Mouse (Mus musculus): ENCODE measurements at regions not wholly inside any gene's neighbourhood (a gene's known extent, or its start where the extent isn't known, plus 50 kb on each side); places are given as distances from the start of the nearest gene placed in this dataset.

DNA sequence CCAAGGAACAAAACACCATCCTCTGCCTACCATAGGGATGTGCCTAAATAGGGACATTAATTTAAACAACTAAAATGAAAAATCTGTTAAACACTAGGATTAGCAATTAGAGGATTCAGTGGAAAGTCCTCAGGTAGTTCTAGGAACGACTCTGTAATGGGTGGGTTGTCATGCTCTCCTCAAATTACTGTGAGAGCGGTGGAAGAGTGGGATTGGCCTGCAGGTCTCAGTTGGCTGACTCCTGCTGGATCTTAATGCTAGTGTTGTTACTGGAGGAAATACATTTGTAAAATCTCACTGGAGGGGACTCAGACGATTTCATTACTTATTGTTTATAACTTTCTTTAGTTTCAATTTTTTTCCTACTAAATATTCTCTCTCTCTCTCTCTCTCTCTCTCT is 525.6 kb upstream of the 4930452B06Rik start:
- DNase-seq (ENCODE audit: low spot score) = no peak

DNA sequence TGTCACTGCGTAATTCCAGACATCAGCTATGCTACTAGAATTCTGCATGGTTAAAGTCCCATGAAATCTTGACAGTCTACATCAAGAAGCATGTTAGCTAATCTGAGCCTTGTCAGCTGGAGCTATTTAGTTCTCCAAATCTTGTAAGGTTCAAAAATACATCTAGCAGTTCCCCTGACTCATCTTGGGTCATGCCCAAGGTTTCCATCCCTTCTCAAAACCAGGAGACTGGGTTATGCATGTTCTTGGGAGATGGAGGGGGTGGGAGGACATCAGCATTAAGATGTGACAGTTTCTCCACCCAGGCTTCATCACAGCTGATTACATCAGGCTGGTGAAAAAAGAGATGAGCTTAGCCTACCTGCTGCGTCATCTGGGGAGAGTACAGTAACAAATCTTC is 495.3 kb upstream of the 4930452B06Rik start:
- no peak for DNase-seq (ENCODE audit: low spot score)

DNA sequence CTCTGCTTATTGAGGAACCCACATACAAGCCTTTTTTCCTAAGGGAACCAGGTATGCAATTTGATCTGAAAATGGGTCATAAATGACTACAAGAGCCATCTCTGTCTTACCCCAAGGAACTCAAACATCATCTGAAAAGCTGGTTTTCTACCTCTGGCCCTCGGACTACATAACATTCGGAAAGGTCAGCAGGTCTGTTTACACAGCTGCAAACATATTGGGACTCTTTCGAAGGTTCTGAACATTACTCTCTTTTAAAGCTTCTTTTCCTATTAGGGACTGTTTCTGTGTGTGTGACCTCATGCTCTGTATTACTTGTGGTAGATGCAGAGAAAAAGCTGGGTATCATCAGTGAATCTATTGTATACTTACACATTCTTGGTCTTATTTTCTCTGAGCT is 491.9 kb upstream of the 4930452B06Rik start:
- no peak for DNase-seq (ENCODE audit: low spot score)

- no peak for DNase-seq (ENCODE audit: low spot score)
These were observed 484.8 kb upstream of the 4930452B06Rik start for GRCm38 (mm10) chr14:9150841-9151240.

GRCm38 (mm10) chr14:9146595-9147219 is 480.7 kb upstream of the 4930452B06Rik start:
- no peak for DNase-seq (ENCODE audit: low spot score)

GRCm38 (mm10) chr14:9105708-9106107 is 439.7 kb upstream of the 4930452B06Rik start:
- DNase-seq (ENCODE audit: low spot score) = no peak

DNA sequence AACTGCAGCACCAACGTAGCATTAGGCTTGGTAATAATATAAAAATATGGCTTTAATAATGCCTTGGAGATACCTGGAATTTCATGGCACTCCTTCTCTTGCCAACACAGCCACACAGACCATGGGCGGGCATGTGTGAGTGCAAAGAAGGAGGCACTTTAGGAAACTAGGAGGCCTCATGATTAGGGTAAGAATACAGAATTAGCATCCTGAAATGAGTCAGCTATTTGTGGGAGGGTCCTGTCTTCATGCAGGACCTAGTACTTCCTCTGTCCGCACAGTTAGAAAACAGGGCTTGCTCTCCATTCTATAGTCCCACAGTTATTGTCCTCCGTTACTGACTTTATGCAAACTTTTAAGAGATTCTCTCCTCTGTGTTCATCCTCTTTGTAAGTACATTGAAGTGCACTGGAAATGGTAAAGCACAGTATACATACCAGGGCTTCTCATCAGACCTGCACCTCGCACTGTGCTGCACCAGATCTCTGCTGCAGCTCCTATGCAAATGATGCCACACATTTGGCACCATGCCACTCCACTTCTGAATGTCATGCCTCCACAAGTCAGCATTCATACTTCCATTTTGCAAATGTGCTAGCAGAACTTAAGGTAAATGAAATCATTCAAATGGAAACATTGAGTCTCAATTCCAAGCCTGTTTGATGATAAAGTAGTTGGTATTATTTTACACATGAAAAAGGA is 423.7 kb upstream of the 4930452B06Rik start:
- no peak for DNase-seq (ENCODE audit: low spot score)

DNA sequence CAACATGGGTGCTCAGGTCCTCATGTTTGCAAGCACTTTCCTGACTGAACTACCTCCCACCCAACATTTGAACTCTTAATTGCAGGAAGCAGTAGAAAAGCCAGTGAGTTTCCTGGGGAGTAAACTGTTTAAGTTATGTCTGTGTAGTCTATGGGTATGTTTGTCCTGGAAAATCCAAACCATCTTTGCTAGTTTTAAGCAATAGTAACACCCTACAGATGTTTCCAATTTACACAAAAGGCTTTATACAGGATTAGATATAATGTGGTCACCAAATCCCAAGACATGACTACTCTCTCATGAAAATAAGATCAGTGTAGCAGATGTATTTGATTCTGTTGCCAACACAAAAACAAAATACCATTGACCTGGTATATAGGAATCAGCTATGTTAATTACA is 421.1 kb upstream of the 4930452B06Rik start:
- DNase-seq (ENCODE audit: low spot score) = no peak

- DNase-seq (ENCODE audit: low spot score) = no peak
These were observed 413.6 kb upstream of the 4930452B06Rik start for GRCm38 (mm10) chr14:9079632-9080031.

DNA sequence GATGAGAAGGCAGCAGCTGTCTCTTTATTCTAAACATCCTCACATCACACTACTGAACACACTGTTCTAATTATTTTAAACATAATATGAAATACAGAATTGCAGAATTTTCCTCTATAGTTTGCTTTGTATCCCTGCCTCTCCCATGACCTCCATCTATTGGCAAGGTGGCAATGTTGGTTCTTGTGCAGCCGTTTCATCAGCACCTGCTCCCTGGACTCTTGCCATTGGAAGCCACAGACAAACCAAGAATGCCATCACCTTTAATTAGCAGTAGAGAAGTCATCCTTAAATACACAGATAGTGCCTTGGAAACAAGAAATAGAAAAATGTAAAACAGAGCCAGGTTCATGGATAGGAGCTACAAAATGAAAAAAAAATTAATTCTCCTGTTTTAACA is 413.0 kb upstream of the 4930452B06Rik start:
- no peak for DNase-seq (ENCODE audit: low spot score)

- no peak for DNase-seq (ENCODE audit: low spot score)
These were observed 405.1 kb upstream of the 4930452B06Rik start for GRCm38 (mm10) chr14:9071176-9071575.

DNA sequence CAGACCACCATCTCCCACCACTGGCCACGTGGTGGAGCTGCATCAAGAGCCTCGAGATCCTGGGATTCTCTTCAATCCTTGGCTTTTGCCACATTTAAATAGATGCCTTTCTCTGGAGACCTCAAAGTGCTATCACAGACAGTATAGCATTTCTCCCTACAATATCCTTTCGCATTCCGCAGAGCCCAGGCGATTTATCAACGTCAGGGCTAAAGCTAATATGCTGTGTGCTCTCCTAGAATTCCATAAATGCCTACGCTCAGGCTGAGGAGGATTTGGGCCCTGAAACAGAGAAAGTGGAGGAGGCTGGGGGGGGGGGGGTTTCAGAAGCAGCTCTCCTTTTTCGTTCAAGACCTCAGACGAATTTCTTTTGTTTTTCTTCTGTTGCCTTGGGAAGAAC is 394.0 kb upstream of the 4930452B06Rik start:
- DNase-seq (ENCODE audit: low spot score) = no peak

GRCm38 (mm10) chr14:9028811-9029210 is 362.8 kb upstream of the 4930452B06Rik start:
- DNase-seq (ENCODE audit: low spot score) = no peak

DNA sequence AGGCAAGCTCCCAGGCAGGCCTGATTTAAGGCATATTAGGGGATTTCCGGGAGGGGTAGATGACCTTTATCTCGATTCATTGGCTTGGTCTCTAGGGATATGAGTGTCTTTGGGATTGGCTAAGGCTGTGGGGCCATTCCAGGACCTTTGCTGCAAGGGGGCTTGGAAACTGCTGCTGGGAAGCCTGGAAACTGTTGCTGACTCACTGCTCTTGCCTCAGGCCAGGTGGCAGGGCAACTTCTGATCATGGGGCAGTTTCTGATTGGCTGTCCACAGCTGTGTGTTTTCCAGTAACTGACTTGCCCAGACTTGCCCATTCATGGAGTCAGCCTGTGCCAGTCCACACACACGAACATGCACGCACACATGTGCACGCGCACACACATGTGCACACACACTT is 349.8 kb upstream of the 4930452B06Rik start:
- DNase-seq (ENCODE audit: low spot score) = no peak

DNA sequence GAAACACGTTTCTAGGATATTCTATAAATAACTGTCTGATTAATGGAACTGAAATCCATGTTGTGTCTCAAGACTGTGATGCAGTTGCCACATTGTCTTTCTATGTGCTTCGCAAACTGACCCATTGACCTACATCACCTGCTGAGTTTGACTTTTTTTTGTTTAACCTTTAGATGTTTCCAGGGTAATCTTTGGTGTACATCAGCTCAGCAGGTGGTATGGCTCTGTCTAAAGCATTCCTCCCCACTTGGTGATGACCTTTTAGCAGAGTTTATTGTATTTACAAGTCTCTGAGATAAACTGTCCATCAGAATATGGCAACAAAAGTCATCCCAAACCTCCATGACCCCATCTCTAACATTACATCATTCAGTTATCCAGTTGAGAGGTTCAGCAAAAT is 337.0 kb upstream of the 4930452B06Rik start:
- DNase-seq (ENCODE audit: low spot score) = no peak

- no peak for DNase-seq (ENCODE audit: low spot score)
These were observed 334.5 kb upstream of the 4930452B06Rik start for GRCm38 (mm10) chr14:9000408-9001092.

- DNase-seq (ENCODE audit: low spot score) = no peak
These were observed 333.8 kb upstream of the 4930452B06Rik start for GRCm38 (mm10) chr14:8999815-9000214.

DNA sequence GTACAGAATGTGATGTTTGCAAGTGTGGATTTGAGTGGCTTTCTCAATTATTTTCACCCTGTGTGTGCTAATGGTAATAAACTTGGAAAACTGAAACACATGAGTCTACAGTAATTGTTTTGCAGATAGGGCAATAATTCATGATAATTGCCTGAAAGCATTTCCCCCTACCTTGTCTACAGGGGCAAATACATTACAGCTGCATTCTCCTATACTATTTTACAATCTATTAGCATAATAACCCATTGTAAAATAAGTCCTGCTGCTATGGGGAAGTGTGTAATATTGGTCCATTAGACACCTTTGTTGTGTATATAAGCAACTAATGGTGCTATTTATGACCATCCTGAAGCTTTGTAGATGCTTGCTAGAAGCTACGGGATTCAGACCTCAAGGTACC is 327.4 kb upstream of the 4930452B06Rik start:
- no peak for DNase-seq (ENCODE audit: low spot score)

GRCm38 (mm10) chr14:8985086-8985793 is 319.2 kb upstream of the 4930452B06Rik start:
- DNase-seq (ENCODE audit: low spot score) = no peak

GRCm38 (mm10) chr14:8961554-8961953 is 295.5 kb upstream of the 4930452B06Rik start:
- DNase-seq (ENCODE audit: low spot score) = no peak

GRCm38 (mm10) chr14:8952853-8953397 is 286.9 kb upstream of the 4930452B06Rik start:
- peak; percentile 23 for DNase-seq (ENCODE audit: low spot score)

- no peak for DNase-seq (ENCODE audit: low spot score)
These were observed 282.7 kb upstream of the 4930452B06Rik start for GRCm38 (mm10) chr14:8948751-8949150.
